Mouse (Mus musculus): ENCODE data around the gene Msantd1.

The Msantd1 gene

GRCm38 (mm10) chr5:34968386-34968785 lies 60.6 kb downstream of the Msantd1 start:
- DNase-seq (ENCODE audit: low read depth, low spot score), result no peak

- no peak for DNase-seq (ENCODE audit: low read depth, low spot score)
Observed at GRCm38 (mm10) chr5:34972471-34972870, 64.7 kb downstream of the Msantd1 start.
